Mouse (Mus musculus) thymus, adult 18-20 months (tissue): ENCODE measurements around the gene Rnase2b.
"Not testable (repeated sequence)": the region's sequence is repeated elsewhere in the genome, so short reads cannot be mapped to it uniquely, and the experiment has no call there.

Experiments
- DNase-seq, 2 experiments: peaks; one replicate each; pipeline ENCODE4 v3.0.0; 2022; ENCODE audit warnings: mixed read lengths in 2 of 2

Gene Rnase2b

DNA sequence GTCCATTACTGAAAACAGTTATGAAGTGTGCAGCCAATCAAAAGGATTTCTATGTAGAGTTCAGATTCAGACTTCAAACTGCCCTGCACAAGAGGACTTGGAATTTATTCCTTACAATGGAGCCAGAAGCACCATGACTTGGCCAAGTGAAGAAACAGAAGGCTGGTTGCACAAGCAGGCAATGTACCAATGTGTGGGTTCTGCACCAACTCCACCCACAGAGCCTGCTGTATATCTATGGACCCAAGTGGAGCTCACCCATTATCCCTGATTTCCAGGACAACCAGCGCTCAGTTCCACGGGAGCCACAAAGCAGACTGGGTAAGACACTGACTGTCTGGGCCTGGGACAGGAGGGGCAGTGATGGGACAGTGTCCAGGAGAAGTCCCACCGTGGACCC lies at the start of gene Rnase2b:
Gene Rnase2b, plus strand, starts transcription at position 285 of the 400 bp plus-strand sequence.
- DNase-seq = not testable (repeated sequence)

DNA sequence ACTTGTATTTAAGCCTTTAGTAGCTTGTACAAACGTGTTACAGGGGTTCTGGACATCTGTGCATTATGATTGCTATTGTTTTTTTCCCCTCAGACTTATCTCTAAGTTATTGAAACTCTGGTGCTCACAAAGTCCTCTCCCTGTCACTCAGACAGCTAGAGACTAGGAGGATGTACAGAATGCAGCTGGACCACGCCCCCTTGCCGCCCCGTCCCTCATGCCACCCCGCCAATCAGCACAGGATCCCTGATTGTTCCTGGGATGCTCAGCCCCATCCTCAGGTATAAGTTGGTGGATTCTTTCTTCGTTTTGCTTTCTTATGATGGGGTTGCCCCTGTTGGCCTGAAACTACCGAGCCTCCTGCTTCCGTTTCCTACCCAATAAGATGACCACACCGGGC lies 48.6 kb upstream of the Rnase2b start:
- no peak for DNase-seq

DNA sequence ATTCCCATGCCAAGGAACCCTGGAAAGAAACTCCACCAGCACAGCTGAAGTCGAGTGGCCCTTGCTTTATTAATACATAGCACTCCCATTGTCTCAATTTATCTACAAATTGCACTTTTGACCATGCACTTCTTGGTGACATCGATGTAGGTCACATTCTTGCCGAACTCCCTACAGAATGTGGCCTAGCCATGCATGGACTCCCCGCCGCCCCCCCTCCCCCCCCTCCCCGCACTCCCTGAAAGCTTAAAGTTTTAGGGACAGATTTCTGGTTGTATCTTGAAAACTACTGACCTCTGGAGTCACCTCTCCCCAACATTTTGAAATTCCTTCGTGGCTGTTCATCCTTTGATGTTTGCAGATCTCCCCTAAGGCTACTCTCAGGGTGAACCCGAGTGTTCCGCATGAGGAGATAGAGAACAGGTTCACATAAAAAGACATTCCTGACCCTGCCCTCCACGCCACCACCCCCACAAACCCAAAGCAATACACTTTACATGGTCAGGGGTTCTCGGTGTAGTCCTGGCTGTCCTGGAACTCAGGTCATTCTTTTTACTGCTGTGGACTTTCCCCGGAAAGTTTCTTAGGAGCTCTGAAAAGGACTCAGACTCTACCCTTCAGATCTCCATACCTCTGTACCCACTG lies 48.0 kb upstream of the Rnase2b start, which contains the start of gene Eddm3b:
Gene Eddm3b, plus strand, starts transcription at position 511 of the 645 bp plus-strand sequence.
- no peak for DNase-seq

DNA sequence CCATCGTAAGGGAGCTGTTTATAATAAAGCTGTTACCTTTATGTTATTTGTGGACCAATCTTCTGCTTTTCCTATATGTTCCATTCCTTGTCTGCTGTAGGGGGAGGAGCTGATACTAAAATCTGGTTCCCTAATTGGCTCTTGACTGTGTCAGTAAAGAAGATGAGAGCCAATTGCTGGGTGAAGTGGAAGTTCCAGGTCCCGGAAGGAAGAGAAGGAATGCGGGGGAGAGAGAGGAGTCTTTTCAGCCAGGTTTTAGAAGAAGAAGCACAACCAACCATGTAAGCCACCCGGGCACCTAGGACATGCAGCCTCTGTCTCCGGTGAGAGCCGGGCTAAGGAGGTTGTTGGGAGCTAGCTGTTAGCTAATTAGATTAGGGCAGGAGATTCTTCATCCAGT lies 36.4 kb upstream of the Rnase2b start:
- no peak for DNase-seq

DNA sequence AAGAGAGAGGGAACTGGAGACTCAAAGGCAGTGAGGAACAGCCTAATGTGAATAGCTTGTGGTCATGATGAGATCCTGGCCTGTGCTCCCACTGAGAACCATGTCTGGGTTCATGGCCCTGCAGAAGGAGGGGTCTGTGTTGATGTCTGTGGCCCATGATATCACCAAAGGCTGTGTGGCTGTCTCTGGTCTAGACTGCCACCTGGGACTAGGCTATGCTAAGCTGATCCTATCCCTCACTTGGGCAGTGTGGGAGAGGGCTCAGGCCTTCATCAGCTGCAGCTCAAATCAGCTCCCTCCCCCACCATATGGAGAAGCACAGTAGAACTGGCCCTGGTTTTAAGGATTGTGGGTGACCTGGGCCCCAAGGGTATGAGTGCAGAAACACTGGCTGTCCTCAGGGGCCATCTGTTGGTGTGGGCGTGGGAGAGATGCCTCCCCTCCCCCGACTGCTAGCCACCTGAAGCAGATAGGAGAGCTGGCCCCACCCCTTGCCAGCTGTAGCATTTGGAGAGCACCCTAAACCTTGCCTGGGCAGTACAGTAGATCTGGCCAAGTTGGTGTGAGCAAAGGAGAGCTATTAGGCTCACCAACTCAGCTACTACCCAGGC lies 34.3 kb upstream of the Rnase2b start:
- DNase-seq = no peak

DNA sequence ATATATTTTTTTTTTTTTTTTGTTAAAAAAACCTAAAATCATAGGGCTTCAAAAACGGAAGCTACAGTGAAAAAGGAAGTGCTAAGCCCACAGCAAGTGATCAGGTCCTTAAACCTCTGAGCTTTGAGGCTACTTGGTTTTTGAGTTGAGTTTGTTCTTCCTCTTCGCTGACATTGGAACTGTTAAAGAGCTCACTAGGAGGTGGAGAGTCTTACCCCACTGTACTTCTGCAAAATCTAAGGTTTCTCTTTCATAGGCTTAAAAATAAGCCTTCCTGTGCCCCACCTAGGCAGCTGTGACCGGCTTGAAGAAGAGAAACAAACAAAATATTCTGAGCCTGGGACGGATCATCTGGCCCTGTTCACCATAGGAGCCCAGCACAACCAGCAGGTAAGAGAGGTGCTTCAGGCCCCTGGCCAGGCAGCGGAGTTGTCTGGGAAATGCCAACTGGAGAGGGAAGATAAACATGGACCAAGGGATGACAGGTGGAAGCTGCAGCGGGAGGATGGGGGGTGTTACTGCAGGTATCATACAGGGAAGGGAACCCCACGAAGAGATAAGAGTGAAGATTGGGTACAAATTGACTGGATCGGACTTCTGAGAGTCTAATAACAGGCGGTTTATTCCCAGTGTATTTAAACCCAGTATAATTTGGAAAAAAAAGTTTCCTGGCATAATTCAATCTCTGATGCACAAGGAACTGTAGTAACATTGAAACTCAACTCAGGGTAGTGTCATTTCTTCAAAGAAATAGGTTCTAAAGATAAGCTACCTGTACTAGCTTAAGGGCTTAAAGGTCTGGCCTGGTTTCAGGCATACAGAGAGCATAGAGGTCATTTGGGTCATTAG lies 33.1 kb upstream of the Rnase2b start:
- DNase-seq = no peak

DNA sequence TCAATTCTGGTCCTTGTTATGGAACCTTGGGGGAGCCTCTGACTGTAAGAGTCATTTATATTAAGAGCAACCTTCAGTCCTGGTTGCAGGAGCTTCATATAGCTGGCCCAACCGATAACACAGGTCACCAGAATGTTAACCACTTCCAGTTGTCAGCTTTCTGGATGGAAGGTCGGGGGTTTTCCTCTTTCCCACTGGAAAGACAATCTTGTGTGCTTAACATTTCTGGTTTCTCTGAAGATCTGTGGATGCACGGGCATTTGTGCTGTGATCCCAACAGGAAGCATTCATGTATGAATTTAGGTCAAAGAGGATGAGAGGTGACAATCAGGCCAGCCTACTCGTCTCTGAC lies 32.5 kb upstream of the Rnase2b start:
- DNase-seq = no peak

DNA sequence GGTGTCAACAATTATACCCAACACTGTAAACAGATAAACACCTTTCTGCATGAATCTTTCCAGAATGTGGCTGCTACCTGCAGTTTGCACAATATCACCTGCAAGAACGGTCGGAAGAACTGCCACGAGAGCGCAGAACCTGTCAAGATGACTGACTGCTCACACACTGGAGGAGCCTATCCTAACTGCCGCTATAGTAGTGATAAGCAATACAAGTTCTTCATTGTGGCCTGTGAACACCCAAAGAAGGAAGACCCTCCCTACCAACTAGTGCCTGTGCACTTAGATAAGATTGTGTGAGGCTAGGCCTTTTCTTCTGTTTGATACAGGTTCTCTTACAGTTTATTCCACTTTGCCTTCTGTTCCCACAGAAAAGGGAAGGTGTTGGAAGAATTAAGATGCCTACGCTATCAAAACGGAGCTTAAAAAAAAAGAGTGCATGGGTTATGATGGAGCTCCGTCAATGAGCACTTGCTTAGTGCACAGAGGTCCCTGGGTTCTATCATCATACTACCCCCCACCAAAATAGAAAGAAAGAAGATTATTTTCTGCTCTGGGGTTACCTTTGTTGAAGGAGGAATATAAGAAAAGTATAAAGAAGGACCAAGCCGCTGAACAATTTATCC lies 31.6 kb upstream of the Rnase2b start:
- DNase-seq = no peak

DNA sequence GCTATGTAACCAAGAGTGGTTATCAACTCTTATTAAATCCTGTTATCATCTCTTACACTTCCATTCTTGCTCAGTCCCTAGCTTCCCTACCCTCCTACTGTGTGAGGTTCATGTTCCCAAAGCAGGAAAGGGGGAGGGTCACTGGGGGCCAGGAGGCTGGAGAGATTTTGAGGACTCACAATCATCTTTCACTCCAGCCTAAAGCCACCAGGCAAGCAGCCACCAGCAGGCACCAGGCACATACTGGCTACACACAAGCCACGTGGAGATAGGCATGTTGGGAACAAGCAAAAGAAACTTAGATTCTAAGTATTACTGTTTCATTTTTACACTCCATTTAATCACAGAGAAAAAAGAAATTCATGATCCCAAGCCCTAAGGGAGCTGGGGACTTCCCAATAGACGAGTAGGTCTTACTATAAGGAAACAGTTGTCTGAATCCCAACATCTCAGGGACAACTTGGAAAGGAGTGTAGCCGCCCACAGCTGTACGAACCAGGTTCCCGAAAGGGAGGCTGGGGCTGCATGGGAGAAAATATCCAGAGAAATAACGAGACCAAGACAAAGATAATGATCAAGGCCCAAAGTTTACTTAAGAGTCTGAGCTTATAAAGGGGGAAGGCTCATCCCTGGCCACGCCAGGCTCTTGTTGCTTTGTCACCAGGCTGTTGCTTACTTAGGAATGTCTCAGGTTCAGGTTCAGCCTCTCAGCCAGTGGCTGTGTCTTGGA lies 30.8 kb upstream of the Rnase2b start:
- DNase-seq = no peak

DNA sequence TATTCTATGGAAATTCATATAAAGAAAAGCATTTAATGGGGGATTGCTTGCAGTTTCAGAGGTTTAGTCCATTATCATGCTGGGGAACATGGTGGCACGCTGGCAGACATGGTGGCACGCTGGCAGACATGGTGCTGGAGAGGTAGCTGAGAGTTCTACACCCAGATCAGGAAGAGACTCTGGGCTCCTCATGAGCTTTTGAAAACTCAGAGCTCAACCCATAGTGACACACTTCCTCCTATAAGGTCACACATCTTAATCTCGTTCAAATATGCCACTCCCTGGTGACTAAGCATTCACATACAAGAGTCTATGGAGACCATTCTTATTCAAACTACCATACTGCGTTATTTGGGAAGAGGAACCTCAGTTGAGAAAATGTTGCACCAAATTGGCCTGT lies 29.7 kb upstream of the Rnase2b start:
- DNase-seq = no peak

DNA sequence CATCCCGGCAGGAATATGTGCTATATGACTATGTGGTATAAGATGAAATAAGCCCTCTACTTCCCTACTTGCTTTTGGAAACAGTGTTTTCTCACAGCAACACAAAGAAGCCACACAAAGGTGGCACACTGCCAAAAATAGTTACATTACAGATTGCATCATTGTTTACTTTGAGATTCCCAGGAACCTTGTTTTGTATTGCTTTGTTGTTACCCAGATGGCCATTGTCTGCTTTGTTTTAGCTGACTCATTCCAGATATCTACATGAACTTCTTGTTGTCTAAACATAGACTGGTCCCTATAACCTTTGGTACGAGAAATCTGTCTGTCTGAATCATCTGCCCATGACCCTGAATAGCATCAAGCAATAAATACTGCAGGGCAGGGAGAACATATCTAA lies 21.7 kb upstream of the Rnase2b start:
- DNase-seq = no peak

DNA sequence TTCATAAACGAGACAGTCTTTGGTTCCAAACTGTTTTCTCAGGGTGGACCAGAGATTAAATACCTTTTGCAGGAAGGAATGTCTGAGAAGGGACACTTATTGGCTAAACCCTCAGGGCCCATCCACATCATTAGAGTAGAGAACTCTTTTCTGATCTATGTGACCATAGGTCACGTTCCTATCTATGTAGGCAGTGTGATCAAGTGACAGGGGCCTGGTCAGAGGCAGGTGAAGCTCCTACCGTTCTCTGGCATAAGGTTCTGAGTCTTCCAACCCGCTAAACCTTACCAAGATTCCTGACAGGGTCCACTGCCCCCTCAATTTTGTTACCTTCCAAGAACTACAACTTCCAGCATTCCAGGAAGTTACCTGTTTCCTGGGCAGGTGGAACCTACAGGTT lies 19.9 kb upstream of the Rnase2b start:
- DNase-seq = no peak

DNA sequence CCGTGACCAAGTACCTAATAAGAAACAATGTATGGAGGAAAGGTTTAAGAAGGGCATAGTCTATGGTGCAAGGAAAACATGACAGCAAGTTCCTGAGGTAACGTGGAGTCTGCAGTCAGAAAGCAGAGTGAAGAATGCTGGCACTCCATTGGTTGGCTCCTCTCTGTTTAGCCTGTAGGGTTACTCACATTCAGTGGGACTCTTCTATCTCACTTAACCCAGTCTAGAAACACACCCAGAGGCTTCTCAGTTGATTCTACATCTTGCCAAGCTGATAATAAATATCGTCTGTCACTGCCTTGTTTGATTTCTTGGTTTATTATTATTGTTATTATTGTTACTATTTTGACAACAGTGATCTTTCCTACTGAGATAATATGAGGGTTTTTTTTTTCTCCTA lies 19.5 kb upstream of the Rnase2b start:
- DNase-seq = no peak

DNA sequence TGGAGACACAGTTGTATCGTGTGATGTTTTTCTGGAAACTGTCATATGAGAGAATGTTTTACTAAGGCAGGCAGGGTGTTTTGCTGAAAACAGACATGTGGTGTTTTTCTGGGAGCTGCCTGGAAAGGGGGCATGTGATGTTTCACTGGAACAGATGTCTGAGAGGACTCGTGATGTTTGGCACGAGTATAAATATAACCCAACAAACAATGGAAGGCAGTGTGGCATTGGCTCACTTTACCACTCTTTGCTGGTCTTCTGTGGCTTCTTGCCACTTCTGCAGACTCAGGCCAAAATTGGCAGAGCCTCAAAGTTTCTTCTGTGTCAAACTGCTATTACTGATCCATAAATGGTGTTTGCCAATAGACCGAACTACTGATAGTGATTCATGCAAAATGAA lies 18.8 kb upstream of the Rnase2b start:
- no peak for DNase-seq

DNA sequence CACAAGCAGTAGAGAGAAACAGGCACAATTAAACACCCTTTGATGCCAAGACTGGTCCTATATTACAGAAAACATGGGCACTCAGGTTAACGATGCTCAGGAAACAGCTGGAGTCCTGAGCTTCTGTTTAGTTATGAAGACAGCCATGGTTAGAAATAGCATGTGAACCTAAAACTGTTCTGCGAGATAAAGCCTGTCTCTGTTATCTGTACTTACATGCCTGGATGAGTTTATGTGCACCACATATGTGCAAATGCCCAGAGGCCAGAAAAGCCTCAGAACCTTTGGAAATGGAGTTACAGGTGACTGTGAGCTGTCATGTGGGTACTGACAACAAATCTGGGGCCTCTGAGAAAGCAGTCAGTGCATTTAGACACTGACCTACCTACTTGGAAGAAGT lies 18.1 kb upstream of the Rnase2b start:
- no peak for DNase-seq

DNA sequence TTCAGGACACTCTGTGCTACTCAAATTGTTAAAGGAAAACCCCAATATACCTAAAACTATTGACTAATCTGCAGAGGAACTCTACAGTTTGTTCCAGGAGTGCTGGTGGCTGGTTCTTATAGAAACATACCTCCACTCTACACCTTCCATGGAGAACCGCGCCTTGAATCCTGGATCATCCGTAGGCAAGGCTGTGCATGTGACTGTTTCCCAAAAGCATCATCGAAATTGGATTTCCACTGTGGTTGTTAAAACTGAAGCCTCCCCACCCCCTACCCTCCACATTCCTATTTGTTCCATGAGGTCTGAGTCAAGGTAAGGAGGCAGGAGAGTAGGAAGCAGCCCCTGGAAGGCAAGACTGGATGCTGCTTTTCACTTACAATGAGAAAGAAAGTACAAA lies 17.6 kb upstream of the Rnase2b start:
- DNase-seq = no peak

DNA sequence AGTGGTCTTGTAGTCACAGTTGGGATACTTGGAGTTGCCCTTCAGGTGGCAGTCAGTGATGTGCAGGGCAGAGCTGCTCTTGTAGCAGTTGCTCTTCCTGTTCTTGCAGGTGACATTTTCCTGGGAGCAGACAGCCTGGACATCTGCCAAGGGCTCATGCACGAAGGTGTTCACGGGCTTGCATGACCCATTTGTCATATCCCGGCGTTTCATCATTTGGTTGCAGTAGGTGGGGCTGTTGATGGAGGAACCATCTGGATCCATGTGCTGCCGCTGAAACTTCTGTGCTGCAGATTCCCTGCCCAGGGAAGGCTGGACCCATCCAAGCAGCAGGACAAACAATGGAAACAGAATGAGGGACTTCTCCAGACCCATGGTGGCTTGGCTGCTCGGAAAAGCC lies 16.5 kb upstream of the Rnase2b start:
- DNase-seq = no peak

DNA sequence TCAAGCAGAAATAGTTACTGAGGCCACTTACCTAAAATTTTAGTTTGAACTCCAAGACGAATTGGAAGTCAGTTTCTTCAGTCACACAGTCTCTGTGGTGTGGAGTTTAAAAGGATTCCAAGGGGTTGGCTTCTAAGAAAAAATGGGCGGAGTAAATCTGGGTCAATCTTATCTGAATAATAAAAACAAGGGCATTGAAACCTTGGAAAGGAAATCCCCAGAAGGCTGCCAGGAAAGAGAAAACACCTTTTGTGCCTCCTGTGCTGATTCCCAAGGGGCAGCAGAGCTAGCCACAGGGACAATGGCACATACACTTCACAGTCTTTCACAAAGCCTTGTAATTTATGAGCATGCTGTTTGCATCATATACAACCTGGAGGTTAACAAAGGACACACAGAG lies 15.4 kb upstream of the Rnase2b start, which contains the start of gene Rnase1:
Gene Rnase1, minus strand, starts transcription at position 101 of the 400 bp plus-strand sequence.
- DNase-seq = no peak

DNA sequence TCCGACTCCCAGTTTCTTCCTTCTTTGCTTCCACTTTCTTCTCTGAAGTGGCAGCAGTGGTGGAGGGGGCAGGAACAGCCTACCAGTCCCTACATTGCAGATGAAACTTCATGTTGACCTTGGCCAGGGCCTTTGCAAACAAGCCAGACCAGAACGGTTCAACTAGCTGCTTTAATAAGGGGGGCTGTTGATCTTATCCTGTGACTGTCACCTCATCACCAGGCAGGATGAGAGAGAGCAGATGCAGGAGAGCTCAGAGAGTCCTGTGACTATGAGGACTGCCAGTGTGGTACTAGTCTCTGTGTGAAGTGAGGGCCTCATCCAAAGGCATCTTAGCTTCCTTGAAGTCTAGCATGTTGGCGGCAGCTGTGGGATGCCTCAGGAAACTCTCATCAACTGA lies 14.1 kb upstream of the Rnase2b start:
- no peak for DNase-seq

DNA sequence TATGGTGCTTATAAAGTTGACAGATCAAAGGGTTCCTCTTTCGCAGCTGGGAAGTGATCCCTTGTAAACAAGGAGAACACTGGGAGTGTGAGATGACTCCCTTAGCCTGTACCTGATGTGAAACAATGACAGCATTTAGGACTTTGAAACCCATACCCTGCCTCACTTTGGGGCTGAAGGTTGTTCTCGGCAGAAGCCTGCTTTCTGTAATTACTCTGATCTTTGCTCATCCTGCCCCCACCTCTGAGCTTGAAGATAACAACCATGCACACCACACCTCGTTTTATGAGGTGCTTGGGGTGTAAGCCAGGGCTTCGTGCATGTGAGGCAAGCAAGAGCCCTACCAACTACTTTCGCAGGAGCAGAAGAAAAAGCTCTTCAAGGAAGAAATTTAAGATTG lies 12.9 kb upstream of the Rnase2b start:
- no peak for DNase-seq

DNA sequence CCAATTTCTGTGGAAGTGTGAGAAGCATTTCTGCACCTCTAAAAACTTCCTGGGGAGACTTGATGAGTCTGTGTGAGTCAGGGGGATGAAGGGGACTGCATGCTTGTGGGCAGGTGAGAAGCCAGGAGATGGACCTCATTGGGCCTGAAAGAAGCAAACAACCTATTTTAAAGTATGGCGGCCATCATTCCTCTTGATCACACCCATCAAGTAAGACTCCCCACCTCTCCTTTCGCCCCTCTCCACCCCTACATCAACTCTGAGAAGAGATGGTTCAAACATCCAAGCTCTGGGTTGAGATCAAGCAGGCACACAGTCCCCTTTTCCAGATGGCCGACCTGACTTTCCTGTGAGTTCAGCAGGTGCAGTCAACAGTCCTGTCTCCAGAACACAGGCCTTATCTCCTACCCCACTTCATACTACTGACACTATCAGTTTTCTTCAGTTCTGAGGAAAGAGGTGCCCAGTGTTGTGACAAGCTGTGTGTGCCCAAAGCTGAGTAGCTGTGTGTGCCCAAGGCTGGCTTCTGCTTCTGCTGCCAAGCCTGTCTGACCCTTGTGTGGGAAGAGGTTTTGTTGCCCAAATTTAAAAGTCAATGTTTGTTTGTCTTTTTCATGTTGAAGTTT lies 11.7 kb upstream of the Rnase2b start:
- DNase-seq = no peak

DNA sequence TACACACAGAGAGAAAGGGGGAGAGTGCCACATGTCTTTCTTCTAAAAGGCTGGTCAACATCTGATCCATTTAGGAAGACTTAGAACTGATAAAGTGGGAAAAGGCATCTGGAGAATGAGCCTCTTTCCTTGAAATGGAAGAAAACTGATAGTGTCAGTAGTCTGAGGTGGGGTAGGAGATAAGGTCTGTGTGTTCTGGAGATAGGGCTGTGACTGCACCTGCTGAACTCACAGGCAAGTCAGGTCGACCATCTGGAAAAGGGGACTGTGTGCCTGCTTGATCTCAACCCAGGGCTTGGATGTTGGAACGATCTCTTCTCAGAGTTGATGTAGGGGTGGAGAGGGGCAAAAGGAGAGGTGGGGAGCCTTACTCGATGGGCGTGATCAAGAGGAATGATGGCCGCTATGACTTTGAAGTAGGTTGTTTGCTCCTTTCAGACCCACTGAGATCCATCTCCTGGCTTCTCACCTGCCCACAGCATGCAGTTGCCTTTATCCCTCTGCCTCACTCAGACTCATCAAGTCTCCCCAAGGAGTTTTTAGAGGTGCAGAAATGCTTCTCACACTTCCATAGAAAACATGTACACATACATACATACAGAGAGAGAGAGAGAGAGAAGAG lies 9.7 kb upstream of the Rnase2b start:
- DNase-seq = no peak
